Mouse (Mus musculus): ENCODE data around the gene Svs1. TPM values are rescaled to one million over a fixed set of nuclear protein-coding genes. Genes with fewer than 3 reads are reported as not detected.

Svs1 gene
- polyA plus RNA-seq, 1 experiment, result not detected

Other genes starting within 250 kb of the Svs1 start
- gene Gimap1, start 247.8 kb upstream of the Svs1 start, polyA plus RNA-seq (2012; rRNA removed), result 1.6 TPM in 2 replicates
- 0.67 and 0.82 TPM in 2 replicates for gene Gimap5, start 240.7 kb upstream of the Svs1 start, polyA plus RNA-seq (2012; rRNA removed)
- gene Gimap3, start 216.0 kb upstream of the Svs1 start, polyA plus RNA-seq (2012; rRNA removed), result 0.28 and 0.34 TPM in 2 replicates
- 23.7 and 28.1 TPM in 2 replicates for gene Tmem176a, start 145.9 kb upstream of the Svs1 start, polyA plus RNA-seq (2012; rRNA removed)
- gene Tmem176b, start 145.4 kb upstream of the Svs1 start, polyA plus RNA-seq (2012; rRNA removed), result 80.2 and 89.1 TPM in 2 replicates
- 0.10 and 0.38 TPM in 2 replicates for gene Aoc1, start 114.0 kb upstream of the Svs1 start, polyA plus RNA-seq (2012; rRNA removed)
- gene 1600015I10Rik, start 57.0 kb upstream of the Svs1 start, polyA plus RNA-seq (2012; rRNA removed), result 0.12 and 0.32 TPM in 2 replicates
- 0.11 TPM in 1 of 2 replicates, not detected in the other for gene Doxl2, start 11.9 kb upstream of the Svs1 start, polyA plus RNA-seq (2012; rRNA removed)
- gene Gpnmb, start 49.7 kb downstream of the Svs1 start, polyA plus RNA-seq (2012; rRNA removed), result 7.0 and 8.5 TPM in 2 replicates
- gene Malsu1, start 86.9 kb downstream of the Svs1 start, polyA plus RNA-seq (2012; rRNA removed), result 16.9 and 17.3 TPM in 2 replicates
- 0.06 and 0.13 TPM in 2 replicates for gene Igf2bp3, start 228.1 kb downstream of the Svs1 start, polyA plus RNA-seq (2012; rRNA removed)

Measured in frontal cortex, adult 2 months (tissue).